Mouse (Mus musculus) testis, postnatal 10 days (tissue): ENCODE results near the gene Zfp799.

Source experiments
- DNase-seq: peaks from one replicate; pipeline ENCODE4 v3.0.0; 2021; ENCODE audit warnings: low spot score

The Zfp799 gene

DNA sequence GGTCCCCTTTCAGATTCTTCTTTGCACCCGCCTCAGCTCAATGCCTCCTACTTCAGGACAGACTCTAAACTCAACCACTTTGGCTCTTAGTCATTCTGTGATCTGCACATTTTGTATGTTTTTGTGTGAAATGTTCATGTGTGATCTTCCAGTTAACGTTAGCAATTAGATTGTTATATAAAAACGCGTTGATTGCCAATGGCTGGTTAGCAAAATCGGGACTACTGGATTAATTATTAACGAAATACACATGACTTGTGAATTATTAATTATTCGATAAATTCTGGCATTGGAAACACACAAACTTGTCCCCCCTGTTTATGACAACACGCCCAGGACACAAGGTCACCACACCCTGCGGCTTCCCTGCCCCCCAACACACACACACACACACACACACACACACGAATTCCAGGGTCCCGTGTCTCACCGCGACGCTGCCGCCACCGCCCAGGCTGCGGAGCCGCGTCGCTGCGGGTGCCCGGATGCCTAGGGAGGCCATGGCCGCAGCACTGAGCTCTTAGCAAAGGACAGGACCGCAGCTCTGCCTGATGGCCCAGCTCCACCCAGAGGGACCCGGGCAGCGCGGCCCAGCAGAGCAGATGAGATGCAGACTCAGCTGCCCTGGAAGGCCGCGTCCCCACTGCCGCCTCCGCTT is 42.5 kb downstream of the Zfp799 start:
- DNase-seq, result no peak

GRCm38 (mm10) chr17:32786944-32787343 is 43.1 kb downstream of the Zfp799 start:
- DNase-seq, result no peak

GRCm38 (mm10) chr17:32785656-32786055 is 44.4 kb downstream of the Zfp799 start:
- no peak for DNase-seq

DNA sequence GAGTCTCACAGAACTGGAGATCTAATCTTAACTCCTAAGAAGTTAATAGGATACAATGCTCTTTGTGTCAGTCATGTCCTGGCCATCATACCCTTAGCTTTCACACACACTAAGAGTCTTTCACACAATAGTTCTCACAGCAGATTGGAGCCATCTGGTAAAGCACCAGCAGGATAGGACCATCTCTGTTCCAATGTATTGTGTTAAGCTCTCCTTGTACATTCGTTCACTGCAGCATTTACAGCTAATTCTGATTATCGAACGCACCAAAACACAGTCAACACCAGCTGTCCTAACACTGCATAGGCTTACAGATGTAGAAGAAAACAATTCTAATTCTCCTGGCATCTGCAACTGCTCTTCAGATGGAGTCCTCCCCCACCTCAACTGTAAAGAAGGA is 52.5 kb downstream of the Zfp799 start:
- no peak for DNase-seq

DNA sequence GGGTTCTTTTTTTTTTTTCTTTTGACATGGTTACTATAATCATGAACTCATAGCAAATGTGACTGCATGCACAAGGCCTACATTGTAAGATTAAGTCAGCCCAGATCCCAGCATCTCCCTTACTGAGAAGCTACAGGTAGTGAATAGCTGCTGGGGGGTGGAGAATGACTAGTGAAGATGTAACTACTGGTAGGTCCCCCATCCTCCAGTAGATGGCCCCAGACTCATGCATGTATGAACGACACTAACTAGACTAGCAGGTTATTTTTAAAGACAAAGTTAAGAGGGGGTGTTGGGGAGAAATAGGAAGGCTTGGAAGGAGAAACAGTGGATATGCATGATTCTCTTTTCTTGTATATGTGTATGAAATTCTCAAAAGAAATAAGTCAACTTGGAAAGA is 58.8 kb downstream of the Zfp799 start:
- no peak for DNase-seq

GRCm38 (mm10) chr17:32766422-32766821 is 63.6 kb downstream of the Zfp799 start:
- DNase-seq, result no peak
